Mouse (Mus musculus): ENCODE data around the gene Dusp11.
"Not testable (repeated sequence)": the region's sequence is repeated elsewhere in the genome, so short reads cannot be mapped to it uniquely, and the experiment has no call there.

Gene Dusp11

DNA sequence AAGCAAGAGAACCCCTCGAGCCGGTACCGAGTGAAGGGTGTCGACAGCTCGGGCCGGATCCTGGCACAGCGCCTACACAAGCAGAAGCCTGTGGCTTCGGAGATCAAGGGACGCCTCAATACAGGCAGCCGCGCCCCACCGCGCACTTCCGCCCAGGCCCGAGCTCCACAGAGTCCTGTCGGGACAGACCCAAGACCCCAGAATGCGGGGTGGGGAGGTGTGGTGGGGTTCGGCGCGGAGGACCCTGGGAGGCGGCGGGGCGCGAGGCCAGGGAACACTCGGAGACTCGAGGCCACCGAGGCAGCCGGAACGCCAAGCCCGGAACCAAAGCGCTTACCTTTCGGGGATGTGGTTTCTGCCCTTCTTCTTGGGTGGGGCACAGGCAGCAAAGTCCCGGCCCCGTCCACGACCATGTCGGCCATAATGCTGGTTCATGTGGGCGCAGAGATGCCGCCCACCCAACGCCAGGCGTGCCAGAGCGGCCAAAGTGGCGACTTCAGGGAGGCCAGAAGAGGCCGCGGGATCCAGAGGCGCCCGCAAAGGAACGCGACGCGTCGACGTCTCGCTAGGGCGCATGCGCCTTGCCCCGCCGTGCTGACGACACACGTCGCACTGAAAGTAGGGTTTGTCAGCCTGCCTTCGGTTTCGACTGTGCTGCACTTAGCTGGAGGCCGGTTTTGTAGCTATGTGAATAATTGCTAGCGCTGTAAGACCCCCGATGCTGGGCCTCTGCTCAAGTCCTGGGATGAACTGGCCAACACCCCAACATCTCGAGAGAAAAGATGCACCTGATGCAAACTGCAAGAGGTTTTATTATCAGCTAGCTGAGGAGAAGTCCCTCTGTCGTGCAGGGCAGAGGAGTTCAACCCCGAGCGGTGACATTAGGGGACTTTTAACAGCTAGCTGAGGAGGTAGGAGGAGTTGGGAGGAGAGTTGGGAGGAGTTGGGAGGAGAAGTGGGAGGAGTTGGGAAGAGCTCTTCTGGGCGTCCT is at the start of gene Dusp11:
Gene Dusp11, minus strand, starts transcription at position 567 of the 991 bp plus-strand sequence.
- DNase-seq (ENCODE audit: low spot score in 2 of 2) = peak; percentile 94

DNA sequence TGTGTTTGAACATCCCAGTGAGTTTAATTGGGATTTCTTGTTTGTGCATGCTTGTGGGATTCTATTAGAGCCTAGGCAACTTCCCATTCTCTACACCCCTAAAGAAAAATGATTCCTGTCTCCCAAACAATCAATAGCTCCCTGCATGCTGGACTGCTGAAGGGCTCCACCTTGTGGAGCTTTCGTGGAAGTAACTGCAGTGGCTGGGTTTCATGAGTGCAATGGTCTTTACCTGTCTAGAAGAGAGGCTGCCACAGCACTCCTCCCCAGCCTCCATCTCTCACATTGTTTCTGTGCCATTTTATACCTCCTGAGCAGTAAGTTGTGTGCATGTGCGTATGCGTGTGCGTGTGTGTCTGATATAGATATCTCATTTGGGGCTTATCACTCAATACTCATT is 48.5 kb upstream of the Dusp11 start:
- peak; percentile 74 to 79 for DNase-seq (ENCODE audit: low spot score in 2 of 2)

DNA sequence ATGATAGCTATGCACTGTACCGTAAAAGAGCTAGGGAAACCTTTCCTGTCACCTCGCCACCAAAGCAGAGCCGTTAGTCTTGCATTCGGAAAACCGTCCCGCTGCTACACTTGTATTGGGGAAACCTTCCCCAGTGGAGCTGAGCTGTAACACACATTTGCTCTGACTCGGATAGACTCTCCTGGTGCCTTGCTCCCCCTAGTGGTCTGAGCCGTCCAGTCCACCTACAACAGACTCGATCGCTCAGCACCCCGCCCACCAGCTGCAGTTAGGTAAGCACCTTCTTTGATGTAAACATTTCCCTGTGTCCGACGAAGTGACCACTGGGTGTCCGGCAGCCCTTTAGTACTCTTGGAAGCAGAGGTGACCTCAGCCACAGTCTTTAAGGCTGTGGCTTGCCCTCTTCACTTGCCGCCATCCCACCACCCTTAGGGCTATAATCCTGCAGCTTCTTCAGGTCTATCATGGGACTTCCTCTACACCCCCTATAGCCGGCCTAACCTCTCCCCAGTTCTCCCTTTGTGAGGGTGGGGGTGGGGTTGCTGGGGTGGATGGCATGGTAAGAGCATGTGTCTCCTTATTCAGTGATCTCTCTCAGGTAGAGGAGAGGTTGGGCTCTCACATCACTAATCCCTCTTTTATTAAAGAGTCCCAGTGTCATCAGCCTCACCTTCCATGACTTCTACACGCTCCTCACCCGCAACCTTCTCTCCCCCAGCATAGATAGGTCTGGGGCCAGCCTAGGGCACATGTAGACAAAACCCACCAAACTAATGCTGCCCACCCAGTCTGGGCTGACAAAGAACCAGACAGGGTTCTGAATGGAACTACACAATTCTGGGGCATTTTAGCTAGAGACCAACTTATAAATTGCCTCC is 43.0 kb upstream of the Dusp11 start:
- DNase-seq (ENCODE audit: low spot score in 2 of 2) = peak; percentile 70 to 79

DNA sequence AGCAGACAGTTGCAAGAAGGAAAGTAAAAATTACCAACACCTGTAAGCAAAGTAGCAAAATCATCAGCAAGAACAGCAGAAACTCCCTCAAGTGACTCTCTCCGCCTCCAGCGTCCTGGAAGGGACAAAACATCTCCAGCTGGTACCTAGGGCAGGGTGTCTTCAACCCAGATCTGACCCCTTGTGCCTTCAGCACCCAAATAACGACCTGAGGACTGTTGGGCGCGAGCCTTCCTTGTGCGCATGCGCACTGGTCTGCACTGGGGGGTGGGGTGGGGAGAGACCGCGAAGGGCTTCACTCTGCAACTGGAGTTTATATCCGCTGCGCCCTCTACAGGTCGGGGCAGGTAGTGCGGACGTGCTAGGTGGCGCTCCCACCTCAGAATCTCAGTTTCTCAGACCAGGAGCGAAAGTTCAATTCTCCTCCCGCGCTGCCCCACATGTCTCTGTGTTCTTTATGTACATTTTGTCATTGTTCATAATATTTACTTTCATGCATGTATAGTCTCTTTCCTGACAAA is 42.0 kb upstream of the Dusp11 start:
- no peak for DNase-seq (ENCODE audit: low spot score in 2 of 2)

DNA sequence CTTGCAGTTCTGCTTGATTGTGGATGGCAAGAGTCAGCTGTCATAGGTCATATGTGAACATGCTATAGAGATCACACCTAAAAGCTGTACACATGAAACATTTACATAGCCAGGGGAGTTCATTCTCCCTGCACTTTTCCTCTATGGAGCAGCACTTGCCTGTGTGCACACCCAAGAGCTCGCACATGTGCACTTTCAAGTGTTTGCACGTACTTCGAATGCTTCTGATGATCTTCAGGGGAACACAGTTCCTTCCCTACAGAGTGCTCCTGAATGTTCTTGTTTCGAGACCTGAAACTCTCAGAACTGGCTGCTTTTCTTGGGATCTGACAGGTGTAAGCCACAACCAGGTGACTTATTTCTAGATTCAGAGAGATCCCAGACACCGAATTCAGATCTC is 29.3 kb upstream of the Dusp11 start:
- not testable (repeated sequence) for DNase-seq (ENCODE audit: low spot score in 2 of 2)

DNA sequence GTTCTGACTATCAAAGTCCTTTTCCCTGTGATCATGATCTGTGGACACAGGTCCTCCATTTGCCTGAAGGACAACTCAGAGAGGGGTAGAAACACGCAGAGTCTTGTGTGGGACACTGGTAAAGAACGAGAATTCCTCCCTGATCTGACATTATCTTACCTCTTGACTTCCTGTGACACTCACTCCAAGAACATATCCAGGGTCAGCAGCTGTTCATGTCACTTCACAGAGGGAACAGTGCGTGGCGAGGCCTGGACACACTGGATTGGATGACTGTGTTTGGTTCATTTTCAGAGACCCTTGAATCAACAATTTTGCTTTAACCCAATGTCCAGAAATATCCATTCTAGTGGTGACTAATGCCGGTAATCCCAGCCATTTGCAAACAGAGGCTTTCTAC is 28.1 kb upstream of the Dusp11 start:
- DNase-seq (ENCODE audit: low spot score in 2 of 2) = not testable (repeated sequence)

DNA sequence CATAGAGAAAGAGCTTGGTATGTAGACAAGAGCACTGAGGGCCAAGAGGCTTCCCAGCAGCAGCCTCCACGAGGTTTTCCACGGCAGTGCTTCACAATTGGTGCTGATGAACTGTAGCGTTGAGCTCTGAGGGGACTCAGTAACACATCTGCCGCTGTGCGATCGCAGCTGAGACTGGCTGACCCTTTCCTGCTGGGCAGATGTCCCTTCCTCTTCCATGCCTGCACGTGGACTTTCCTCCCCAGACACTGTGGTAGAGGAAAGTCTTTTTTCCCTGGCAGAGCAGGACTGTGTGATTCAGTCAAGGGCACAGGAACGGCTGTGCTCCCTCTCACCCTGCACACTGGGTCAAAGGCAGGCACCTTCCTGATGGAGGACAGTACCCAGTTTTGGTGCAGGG is 22.9 kb upstream of the Dusp11 start:
- DNase-seq (ENCODE audit: low spot score in 2 of 2) = no peak

DNA sequence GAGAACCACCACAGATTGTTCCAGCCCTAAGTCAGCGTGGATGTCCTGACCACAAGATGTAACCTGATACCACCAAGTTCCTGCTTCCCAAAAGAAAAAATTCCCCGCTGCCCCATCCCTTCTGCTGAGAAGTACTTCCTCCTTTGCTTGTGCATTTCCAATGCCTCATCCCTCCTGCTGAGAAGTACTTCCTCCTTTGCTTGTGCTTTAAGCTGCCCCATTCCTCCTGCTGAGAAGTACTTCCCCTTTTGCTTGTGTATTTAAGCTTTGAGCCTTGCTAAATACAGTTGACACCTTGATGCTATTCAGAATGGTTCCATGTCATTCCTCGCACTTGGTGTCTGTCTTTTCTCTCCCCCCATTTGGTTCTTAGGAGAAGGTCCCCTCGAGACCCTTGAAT is 17.3 kb upstream of the Dusp11 start:
- not testable (repeated sequence) for DNase-seq (ENCODE audit: low spot score in 2 of 2)

DNA sequence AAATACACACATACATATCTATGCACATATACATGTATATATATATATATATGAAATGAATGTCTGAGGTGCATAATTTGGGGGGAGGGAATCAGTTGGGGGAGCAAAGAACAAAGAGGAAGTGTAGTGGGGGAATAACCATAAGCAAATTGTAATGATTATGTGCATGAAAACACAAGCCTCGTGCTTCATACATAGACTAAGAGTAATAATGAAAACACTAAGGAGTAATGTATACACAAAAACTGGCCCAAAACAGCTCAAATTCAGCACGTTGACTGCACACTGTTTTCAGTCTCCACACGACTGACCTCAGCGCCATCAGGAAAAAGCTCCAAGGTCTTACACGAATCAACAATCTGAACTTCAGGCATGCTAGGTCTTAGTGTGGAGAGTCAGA is 14.8 kb upstream of the Dusp11 start:
- no peak for DNase-seq (ENCODE audit: low spot score in 2 of 2)

DNA sequence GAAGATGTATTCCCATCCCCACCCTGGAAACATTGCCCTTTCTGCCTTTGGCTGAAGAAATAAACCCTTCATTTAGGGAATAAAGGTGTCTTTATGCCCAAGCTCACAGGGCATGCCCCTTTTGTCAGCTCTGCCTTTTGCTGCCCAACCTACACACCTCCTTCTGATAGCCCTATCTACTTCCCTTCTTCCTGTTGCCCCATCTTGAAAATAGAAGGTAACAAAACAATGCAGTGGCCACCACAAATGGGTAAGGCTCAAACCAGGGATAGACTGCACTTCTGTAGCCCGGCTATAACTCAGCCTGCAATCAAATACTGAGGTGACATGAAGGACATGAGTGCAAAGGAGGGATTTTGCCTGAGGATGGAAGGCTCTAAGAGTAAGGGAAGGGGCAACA is 14.3 kb upstream of the Dusp11 start:
- no peak for DNase-seq (ENCODE audit: low spot score in 2 of 2)

DNA sequence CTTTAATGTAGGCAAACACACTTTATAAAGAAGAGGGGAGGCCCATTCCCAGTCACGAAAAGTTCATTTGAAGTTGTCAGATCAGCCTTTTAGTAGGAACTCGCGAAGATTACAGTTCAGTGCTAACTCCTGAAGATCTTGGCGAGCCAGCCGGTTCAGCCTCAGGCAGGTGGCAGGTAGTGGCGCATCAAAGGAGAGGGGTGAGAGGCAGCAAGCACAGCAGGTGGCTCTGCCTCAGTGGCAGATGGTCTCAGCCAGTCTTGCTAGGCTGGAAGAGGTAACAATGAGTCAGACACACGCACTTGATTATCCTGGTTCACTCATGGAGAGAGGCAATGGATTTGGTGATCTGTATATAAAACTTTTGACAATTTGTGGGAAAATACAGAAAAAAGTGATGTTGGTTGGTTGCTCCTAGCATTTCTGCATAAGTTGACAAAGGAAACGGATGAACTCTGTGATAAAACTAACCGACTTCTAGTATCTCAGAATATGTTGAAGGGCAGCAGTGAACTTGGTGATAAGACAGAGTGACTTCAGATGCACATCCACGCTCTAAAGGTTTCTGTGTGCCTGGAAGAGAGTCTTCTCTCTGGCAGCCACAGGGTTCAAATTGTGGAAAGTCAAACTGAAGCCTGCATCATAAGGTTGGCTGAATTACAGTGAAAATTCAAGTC is 13.6 kb upstream of the Dusp11 start:
- no peak for DNase-seq (ENCODE audit: low spot score in 2 of 2)

DNA sequence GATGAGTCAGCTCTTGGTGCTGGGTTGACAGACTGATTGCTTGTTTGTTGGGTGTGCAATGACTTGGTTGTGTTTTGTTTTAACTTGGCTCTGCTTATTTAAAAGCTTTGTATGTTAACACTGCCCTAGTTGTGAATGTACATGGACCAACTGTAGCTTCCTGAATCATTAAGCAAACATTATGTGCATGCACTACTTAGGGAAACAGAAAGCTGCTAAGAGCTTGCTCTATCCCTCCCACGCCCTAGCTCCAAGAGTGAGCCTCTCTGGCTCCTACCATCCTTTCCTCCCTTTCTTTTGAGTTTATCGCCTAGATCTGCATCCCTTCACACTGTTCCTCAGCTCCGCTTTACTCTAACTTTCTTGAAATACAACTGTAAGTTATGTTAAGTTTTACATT is 11.9 kb upstream of the Dusp11 start:
- peak; percentile 38 to 47 for DNase-seq (ENCODE audit: low spot score in 2 of 2)

DNA sequence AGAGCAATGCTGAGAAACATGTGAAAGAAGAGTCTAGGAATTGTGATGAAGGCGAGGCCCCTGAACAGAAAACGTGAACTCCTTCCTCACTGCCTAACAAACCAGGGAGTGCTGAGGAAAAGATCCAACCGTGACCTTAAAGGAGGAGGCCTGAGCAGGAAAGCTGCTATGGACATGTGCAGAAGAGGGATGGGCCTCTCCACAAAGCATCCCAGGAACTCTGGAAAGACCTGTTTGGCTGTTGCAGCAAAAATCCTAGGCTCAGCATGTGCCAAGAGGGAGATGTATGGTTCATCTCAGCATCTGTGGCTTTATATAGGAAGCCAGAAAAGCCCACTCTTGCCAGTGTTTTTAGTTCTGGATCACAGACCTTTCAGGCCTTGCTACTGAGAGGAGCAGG is 11.2 kb upstream of the Dusp11 start:
- DNase-seq (ENCODE audit: low spot score in 2 of 2) = no peak

DNA sequence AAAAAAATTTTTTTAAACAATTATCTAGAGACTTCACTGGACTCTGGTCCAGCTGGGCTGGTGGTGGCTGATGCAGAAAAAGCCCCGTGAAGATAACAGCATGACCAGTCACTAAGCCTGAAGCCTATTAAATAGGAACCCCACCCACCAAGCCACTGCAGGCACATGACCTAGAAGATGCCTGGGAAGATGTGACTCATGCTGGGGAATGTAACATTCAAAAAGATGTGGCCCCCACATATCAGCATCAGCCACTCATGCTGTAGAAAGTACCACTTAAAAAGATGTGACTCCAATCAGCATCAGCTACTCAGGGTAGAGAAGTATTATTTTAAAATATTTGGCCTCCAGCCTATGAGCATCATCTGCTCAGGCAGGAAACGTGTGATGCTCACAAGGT is 8.4 kb upstream of the Dusp11 start:
- DNase-seq (ENCODE audit: low spot score in 2 of 2) = no peak

DNA sequence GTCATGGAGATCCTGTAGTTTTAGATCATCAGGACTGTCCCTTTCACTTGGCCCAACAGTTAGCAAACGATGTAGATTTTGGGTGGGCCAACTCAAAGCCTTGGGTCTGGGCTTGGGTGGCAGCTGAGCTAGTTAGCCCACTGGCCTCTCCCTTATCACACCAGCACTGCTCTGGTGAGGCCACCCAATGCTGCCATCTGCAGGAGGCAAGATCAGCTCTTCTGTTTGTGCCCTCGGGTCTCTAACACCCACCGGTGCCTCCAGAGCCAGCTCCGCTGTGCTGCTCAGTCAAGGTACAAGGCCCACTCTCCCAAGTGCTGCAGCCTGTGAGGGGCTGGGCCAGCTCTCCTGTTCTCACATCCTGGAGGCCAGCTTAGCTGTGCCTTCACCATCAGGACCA is 5.2 kb upstream of the Dusp11 start:
- DNase-seq (ENCODE audit: low spot score in 2 of 2) = no peak

DNA sequence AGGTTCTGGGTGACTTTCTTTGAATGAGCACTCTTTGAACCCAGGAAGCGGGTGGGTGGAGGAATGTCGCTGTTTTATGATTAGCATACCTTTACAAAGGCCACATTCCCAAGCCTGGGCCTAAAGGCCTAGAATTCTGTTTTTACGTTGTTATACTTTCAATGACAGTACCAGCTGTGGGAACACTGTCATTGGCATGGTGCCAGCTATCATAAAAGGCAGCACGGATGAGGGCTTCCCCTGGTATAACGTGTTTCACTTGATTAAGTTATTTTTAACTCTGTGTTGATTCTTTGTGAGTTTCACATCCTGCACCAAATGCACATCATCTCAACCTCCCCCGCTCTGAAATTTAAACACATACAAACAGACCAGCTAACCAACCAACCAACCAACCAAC is 4.6 kb upstream of the Dusp11 start:
- not testable (repeated sequence) for DNase-seq (ENCODE audit: low spot score in 2 of 2)

DNA sequence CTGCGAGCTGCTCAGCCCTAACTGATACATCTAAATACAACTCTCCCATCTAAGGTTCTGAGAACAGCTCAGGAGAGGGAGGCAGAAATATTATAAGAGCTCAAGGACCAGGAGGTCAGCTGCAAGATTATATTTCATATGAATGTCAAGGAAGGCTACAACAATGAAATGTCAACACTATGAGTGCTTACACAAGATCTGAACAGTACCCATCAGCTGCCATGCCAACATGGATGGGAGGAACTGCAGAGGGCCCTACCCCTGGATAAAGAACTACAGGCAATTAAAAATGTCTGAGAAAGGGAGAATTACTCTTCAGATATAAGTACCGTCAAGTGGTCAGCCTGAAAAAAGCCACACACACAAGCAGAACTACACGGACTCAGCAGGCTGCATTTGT is 3.9 kb downstream of the Dusp11 start:
- no peak for DNase-seq (ENCODE audit: low spot score in 2 of 2)

DNA sequence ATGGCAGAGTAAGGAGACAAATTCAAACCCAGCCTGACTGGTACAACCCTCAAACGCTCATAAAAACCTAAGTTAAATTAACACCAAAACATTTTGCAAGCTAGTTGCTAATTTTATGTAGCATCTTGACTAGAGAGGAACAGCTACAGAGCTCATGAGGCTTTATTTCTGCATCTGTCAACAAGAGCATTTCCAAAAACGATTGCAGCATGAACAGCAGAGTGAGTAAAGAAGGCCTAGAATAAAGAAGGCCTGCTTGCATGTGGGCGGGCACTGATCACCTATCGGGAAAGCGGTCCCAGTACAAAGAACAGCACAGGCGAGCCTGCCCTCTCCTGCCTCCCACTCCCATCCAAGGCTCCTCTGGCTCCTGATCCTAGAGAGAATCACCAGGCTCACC is 12.9 kb downstream of the Dusp11 start:
- DNase-seq (ENCODE audit: low spot score in 2 of 2) = no peak

DNA sequence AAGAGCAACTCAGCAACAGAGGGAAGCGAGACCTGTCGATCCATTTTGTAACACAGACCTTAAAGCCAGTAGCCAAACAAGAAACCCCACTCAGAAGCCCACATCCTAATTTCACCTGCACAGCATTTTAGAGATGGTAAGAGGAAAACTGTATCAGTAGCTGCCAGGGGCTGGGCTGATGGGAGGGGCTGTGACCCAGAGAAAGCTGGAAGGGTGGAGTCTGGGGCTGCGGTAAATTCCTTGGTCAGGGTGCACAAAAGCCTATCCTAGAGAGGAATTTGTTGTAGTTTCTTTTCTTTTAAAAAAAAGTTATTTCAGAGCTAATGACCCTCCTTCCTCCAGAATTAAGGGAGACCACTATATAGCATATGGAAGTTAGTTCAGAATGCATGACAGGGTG is 19.0 kb downstream of the Dusp11 start:
- no peak for DNase-seq (ENCODE audit: low spot score in 2 of 2)

DNA sequence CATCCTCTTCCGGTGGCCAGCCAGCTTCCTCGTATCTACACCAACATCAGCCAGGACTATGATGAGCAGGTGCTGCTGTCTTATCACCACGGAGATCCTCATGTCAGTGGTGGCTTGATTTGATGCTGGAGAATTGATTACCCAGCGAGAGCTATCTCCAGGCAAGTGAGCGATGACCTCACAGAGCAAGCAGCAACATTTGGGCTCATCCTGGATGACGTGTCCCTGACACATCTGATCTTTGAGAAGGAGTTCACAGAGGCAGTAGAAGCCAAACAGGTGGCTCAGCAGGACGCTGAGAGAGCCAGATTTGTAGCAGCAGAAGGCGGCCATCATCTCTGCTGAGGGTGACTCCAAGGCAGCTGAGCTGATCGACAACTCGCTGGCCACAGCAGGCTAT is 22.8 kb downstream of the Dusp11 start:
- DNase-seq (ENCODE audit: low spot score in 2 of 2) = no peak

DNA sequence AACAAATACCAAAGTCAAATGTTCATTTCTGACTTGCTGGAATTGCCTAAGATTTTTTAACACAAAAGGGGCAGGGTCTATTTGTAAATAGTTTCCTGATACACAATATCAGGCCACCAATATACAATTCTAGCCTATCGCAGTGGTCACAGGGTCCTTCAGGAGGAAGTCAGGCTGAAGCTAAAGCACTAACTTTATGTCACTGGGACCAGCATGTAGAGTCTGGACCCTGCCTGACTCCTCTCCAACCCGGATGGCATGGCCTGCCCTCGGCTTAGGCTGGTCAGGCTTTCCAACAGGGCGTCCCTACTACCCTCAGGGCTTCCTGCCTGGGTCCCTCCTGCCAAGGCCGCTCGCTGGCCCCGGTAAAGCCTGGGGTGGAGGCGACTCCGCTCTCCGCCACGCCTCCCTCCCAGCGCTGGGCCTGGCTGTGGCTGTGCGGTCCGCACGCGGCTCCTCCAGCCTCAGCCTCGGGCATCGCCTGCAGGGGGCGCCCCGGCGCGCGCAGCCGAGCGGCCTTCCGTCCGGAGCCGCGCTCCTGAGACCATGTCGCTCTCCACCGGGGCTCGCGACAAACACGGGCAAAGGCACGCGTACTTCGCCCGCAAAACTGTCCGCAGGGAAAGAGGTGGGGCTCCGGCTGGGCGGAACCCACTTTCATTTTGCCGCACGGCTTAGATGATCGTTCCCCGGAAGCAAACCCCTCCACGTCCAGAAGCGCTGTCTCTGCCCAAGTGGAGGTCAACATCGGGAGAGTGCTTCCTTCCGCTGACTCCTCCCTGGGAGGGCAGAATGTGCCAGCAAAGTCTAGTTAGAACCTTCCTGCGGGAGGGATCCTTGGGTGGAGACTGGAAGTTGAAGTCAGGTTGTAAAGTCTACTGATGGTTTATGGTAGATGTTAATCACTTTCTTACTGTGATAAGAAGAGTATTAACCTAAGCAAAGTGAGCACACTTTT is 24.7 kb downstream of the Dusp11 start:
- DNase-seq (ENCODE audit: low spot score in 2 of 2) = peak; percentile 77 to 83

Measured in right cerebral cortex, adult 2 months (tissue).